Mouse (Mus musculus) olfactory bulb, adult 2 months (tissue): ENCODE measurements around the gene Schip1. TPM values are rescaled to one million over a fixed set of nuclear protein-coding genes. Genes with fewer than 3 reads are reported as not detected.

ENCODE experiments used
- H3K27ac ChIP-seq: fragments of 200-500 bp; 2 replicates; pipeline ENCODE4 v1.5.1; 2012; ENCODE audit warnings: low read depth, low read length; ENCODE audit not compliant: insufficient read depth
- H3K4me1 ChIP-seq: fragments of 200-500 bp; 2 replicates; pipeline ENCODE4 v1.6.1; 2012; ENCODE audit warnings: low read length; ENCODE audit not compliant: control insufficient read depth, insufficient read depth
- H3K4me3 ChIP-seq: fragments of 200-500 bp; 2 replicates; pipeline ENCODE4 v1.5.1; 2012; ENCODE audit warnings: mild to moderate bottlenecking, low read depth, low read length, moderate library complexity; ENCODE audit not compliant: insufficient read depth
- CTCF ChIP-seq: fragments of 200-500 bp; IDR thresholded peaks from 2 replicates; pipeline ENCODE4 v1.5.1; 2012; ENCODE audit warnings: low read depth, mild to moderate bottlenecking, low read length, moderate library complexity; ENCODE audit not compliant: insufficient read depth
- POLR2A ChIP-seq: fragments of 200-500 bp; IDR thresholded peaks from 2 replicates; pipeline ENCODE4 v1.6.1; 2012; ENCODE audit warnings: mild to moderate bottlenecking, low read depth, low read length, moderate library complexity; ENCODE audit not compliant: insufficient read depth
- WGBS: fragments of 180-500 bp; shearing (Covaris S2); methylation state at CpG from one replicate; pipeline ENCODE4 v1.1.7; 2018; 5-methylcytosine and 5-hydroxymethylcytosine counted together
- polyA plus RNA-seq: library from polyadenylated mRNA; stranded (reverse); fragments of >200 nt; gene quantifications from 2 replicates; pipeline ENCODE4 v1.2.4, GENCODE M21; 2012; ENCODE audit warnings: low replicate concordance; ENCODE audit not compliant: missing spikeins, insufficient read depth, insufficient read length

Gene Schip1
- polyA plus RNA-seq, 1 experiment, result not detected

- no peak overlapping the region for H3K4me3 ChIP-seq
- WGBS, result 96% methylated on average over 3 of the region's 3 CpGs
- TF ChIP-seq POLR2A (no peak), CTCF (no peak)
- no peak overlapping the region for H3K27ac ChIP-seq
- no peaks in the 10 kb centered on the region for H3K4me1 ChIP-seq
Observed at GRCm38 (mm10) chr3:68483517-68483916, 418.9 kb downstream of the Schip1 start.

- H3K27ac ChIP-seq, result no peak overlapping the region
- 87% methylated on average over 9 of the region's 9 CpGs for WGBS
- TF ChIP-seq POLR2A (no peak), CTCF (no peak)
- no peaks in the 10 kb centered on the region for H3K4me1 ChIP-seq
- H3K4me3 ChIP-seq, result no peak overlapping the region
Observed at GRCm38 (mm10) chr3:68484021-68484420, 419.4 kb downstream of the Schip1 start.

DNA sequence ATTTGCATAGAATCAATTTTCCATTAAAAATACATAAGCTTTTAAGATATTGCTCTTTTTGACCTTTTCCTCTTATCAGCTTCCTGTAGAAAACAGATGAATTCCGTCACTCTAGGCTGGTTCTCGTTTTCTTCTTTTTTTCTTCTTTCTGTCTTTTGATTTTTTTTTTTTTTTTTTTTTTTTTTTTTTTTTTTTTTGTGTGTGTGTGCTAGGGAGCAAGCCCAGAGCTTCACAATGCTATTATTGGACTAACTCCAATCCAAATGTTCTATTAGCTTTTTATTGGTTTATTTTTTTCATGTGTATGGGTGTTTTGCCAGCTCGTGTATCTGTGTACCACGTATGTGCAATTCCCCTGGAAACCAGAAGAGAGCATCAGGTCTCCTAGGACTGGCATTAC lies 420.0 kb downstream of the Schip1 start:
- Histone ChIP-seq H3K27ac (no peak overlapping the region), H3K4me3 (no peak overlapping the region), H3K4me1 (no peaks in the 10 kb centered on the region)
- WGBS, result 92% methylated on average over 4 of the region's 4 CpGs
- no peak for TF ChIP-seq CTCF
- no peak for TF ChIP-seq POLR2A

- H3K4me1 ChIP-seq, result no peaks in the 10 kb centered on the region
- TF ChIP-seq CTCF (no peak), POLR2A (no peak)
- WGBS, result 84% methylated on average over 1 of the region's 1 CpGs
- no peak overlapping the region for H3K4me3 ChIP-seq
- H3K27ac ChIP-seq, result no peak overlapping the region
Observed at GRCm38 (mm10) chr3:68487621-68488020, 423.0 kb downstream of the Schip1 start.

DNA sequence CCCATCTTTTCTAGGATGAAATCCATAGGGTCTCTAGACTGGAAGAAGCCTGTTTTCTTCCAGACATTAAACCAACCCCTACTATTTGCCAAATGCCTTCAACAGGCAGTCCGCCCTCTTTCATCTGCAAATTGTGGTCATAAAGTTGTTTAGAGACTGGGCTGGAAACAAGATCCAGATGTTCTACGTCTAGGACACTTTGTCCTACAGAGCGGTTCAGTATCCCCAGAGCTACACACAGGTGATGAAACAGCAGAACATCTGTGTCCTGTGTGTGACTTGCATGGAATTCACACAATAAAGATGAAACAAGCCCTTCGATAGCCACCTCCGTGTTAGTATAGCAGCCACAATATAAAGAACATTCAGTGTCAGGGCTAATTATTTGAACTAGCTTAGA lies 423.7 kb downstream of the Schip1 start:
- Histone ChIP-seq H3K4me1 (peaks cover 3% of the 10 kb centered on the region), H3K27ac (no peak overlapping the region), H3K4me3 (no peak overlapping the region)
- WGBS, result 87% methylated on average over 5 of the region's 5 CpGs
- TF ChIP-seq CTCF (no peak), POLR2A (no peak)

- Histone ChIP-seq H3K4me1 (peaks cover 16% of the 10 kb centered on the region), H3K4me3 (no peak overlapping the region), H3K27ac (no peak overlapping the region)
- TF ChIP-seq CTCF, result no peak
- no peak for TF ChIP-seq POLR2A
- 94% methylated on average over 6 of the region's 6 CpGs for WGBS
Observed at GRCm38 (mm10) chr3:68491516-68491915, 426.9 kb downstream of the Schip1 start.

DNA sequence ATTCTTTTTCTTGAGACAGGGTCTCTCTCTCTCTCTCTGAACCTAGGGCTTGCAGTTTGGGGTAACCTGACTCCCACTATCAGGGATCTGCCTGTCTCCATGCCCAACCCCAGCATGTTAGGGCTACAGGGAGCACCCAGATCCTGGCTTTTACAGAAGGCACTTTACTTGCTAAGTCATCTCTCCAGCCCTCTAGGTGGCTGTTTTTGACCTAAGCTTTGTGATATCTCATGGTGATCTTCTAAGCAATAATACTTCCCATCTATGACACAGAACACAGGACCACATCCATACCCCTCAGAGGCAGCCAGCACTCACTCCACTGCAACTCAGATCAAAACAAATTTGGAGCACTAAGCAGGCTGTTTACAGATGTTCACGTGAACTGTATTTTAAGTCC lies 427.5 kb downstream of the Schip1 start:
- TF ChIP-seq CTCF (no peak), POLR2A (no peak)
- Histone ChIP-seq H3K4me1 (peaks cover 16% of the 10 kb centered on the region), H3K27ac (no peak overlapping the region), H3K4me3 (no peak overlapping the region)
- 91% methylated on average over 1 of the region's 1 CpGs for WGBS

DNA sequence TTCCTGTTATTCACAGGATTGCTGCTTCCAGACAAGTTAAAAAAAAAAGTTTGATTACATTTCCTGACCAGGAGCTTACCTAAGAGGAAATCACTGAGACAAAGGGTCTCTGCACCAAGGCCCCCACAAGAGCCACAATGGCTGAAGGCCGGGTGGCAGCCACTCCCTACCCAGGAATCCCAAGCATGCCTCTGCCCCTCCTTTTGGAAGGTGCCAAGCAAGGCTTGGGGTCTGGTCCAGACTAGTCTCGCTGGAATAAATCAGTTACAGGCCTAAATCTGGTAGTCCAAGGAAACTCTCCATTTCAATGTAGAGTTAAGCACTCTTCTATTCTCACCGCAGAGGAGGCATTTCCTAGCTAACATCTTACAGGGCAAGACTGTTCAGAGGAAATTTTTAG lies 427.9 kb downstream of the Schip1 start:
- no peak overlapping the region for H3K4me3 ChIP-seq
- WGBS, result 82% methylated on average over 3 of the region's 3 CpGs
- peaks cover 16% of the 10 kb centered on the region for H3K4me1 ChIP-seq
- TF ChIP-seq CTCF (no peak), POLR2A (no peak)
- no peak overlapping the region for H3K27ac ChIP-seq

- H3K4me1 ChIP-seq, result peaks cover 16% of the 10 kb centered on the region
- TF ChIP-seq CTCF, result no peak
- no peak for TF ChIP-seq POLR2A
- WGBS, result 19% methylated on average over 12 of the region's 12 CpGs
- no peak overlapping the region for H3K27ac ChIP-seq
- peak overlapping the region; percentile 85 for H3K4me3 ChIP-seq
Observed at GRCm38 (mm10) chr3:68493170-68493585, 428.6 kb downstream of the Schip1 start.

GRCm38 (mm10) chr3:68493586-68494295 lies 429.1 kb downstream of the Schip1 start:
- Histone ChIP-seq H3K4me3 (peak overlapping the region; percentile 85), H3K4me1 (peaks cover 16% of the 10 kb centered on the region), H3K27ac (no peak overlapping the region)
- peak; percentile 11; the same call in 1 of the 2 replicates for TF ChIP-seq POLR2A
- no peak for TF ChIP-seq CTCF
- under 1% methylated on average over 68 of the region's 70 CpGs for WGBS
